Mouse (Mus musculus) c-Kit-positive CD71-negative TER-119-negative erythroid progenitor cells, embryonic 14.5 days (primary cell): Measurements from ENCODE around the gene Serping1.
A peak's percentile ranks its signal among the peaks of the same experiment; 100 is the strongest.
"Not testable (repeated sequence)": the region's sequence is repeated elsewhere in the genome, so short reads cannot be mapped to it uniquely, and the experiment has no call there.

Experiments used
- DNase-seq: peaks from one replicate; pipeline ENCODE4 v3.0.0-alpha.2; 2013; ENCODE audit warnings: low read depth

The Serping1 gene

GRCm38 (mm10) chr2:84738271-84738911 is 36.9 kb downstream of the Serping1 start:
- no peak for DNase-seq

GRCm38 (mm10) chr2:84737451-84737925 is 37.8 kb downstream of the Serping1 start:
- no peak for DNase-seq

- DNase-seq: no peak
Measured at GRCm38 (mm10) chr2:84736312-84737161, 38.7 kb downstream of the Serping1 start.

GRCm38 (mm10) chr2:84735346-84735920 is 39.8 kb downstream of the Serping1 start:
- no peak for DNase-seq

- no peak for DNase-seq
Measured at GRCm38 (mm10) chr2:84734919-84735318, 40.3 kb downstream of the Serping1 start.

- no peak for DNase-seq
Measured at GRCm38 (mm10) chr2:84734351-84734864, 40.8 kb downstream of the Serping1 start.

- DNase-seq: no peak
Measured at GRCm38 (mm10) chr2:84733579-84734300, 41.5 kb downstream of the Serping1 start, which contains the start of gene Ypel4. Ypel4 (plus strand) TSS chr2:84734058.

GRCm38 (mm10) chr2:84732394-84732793 is 42.9 kb downstream of the Serping1 start:
- no peak for DNase-seq

GRCm38 (mm10) chr2:84731206-84731605 is 44.0 kb downstream of the Serping1 start:
- DNase-seq: no peak

GRCm38 (mm10) chr2:84728191-84728590 is 47.1 kb downstream of the Serping1 start:
- DNase-seq: not testable (repeated sequence)

GRCm38 (mm10) chr2:84727172-84727858 is 47.9 kb downstream of the Serping1 start, which contains the start of gene Clp1:
Clp1 (minus strand) TSS chr2:84727350.
- peak; percentile 99 for DNase-seq

- no peak for DNase-seq
Measured at GRCm38 (mm10) chr2:84726716-84727115, 48.5 kb downstream of the Serping1 start.

GRCm38 (mm10) chr2:84725770-84726169 is 49.5 kb downstream of the Serping1 start:
- DNase-seq: no peak

GRCm38 (mm10) chr2:84723856-84724255 is 51.4 kb downstream of the Serping1 start:
- DNase-seq: no peak

- no peak for DNase-seq
Measured at GRCm38 (mm10) chr2:84721182-84721581, 54.1 kb downstream of the Serping1 start.

GRCm38 (mm10) chr2:84720718-84721117 is 54.5 kb downstream of the Serping1 start:
- DNase-seq: no peak

- no peak for DNase-seq
Measured at GRCm38 (mm10) chr2:84717357-84717756, 57.9 kb downstream of the Serping1 start.

GRCm38 (mm10) chr2:84716423-84717355 is 58.6 kb downstream of the Serping1 start:
- no peak for DNase-seq

GRCm38 (mm10) chr2:84715562-84716361 is 59.5 kb downstream of the Serping1 start:
- DNase-seq: peak; percentile 85
